Mouse (Mus musculus) E14TG2a.4 (cell line): Measurements from ENCODE around the gene Tlx3.

Experiments
- H3K27me3 ChIP-seq: 2 replicates; pipeline ENCODE4 v1.6.1; 2014; ENCODE audit warnings: low read length, control low read depth; ENCODE audit not compliant: insufficient read depth
- H3K36me3 ChIP-seq: 2 replicates; pipeline ENCODE4 v1.6.1; 2014; ENCODE audit warnings: low read length, control low read depth; ENCODE audit not compliant: insufficient read depth
- H3K4me1 ChIP-seq: replicated peaks from 2 replicates; pipeline ENCODE4 v1.6.1; 2014; ENCODE audit warnings: low read depth, low read length, control low read depth
- H3K4me3 ChIP-seq: replicated peaks from 2 replicates; pipeline ENCODE4 v1.5.1; 2014; ENCODE audit warnings: mild to moderate bottlenecking, low read length
- H3K9me3 ChIP-seq: 2 replicates; pipeline ENCODE4 v1.6.1; 2014; ENCODE audit warnings: low read length, control low read depth
- CTCF ChIP-seq: conservative IDR thresholded peaks from 2 replicates; pipeline ENCODE4 v1.5.1; 2014; ENCODE audit warnings: low read length
- NANOG ChIP-seq: IDR thresholded peaks from 2 replicates; pipeline ENCODE4 v1.6.1; 2014; ENCODE audit warnings: borderline replicate concordance, low read length, mixed read lengths
- POU5F1 ChIP-seq: IDR thresholded peaks from 2 replicates; pipeline ENCODE4 v1.6.1; 2014; ENCODE audit warnings: low read length, borderline replicate concordance

Tlx3 gene

GRCm38 (mm10) chr11:33199906-33200763, 3.3 kb downstream of the Tlx3 start:
- H3K4me1 ChIP-seq = peaks cover 69% of the 10 kb centered on the region
- H3K9me3 ChIP-seq = peaks cover 21% of the 10 kb centered on the region
- H3K4me3 ChIP-seq = peak overlapping the region; percentile 79
- TF ChIP-seq POU5F1 = no peak
- no peak for TF ChIP-seq NANOG
- no peak for TF ChIP-seq CTCF
- peaks cover 100% of the 10 kb centered on the region for H3K27me3 ChIP-seq
- no peaks in the 10 kb centered on the region for H3K36me3 ChIP-seq

GRCm38 (mm10) chr11:33199117-33199514, 4.3 kb downstream of the Tlx3 start:
- Histone ChIP-seq H3K9me3 (peaks cover 21% of the 10 kb centered on the region), H3K4me3 (0 out of 2 replicates have a peak overlapping the region, but pooled peaks have one; percentile 0), H3K27me3 (peaks cover 97% of the 10 kb centered on the region), H3K4me1 (peaks cover 60% of the 10 kb centered on the region), H3K36me3 (no peaks in the 10 kb centered on the region)
- TF ChIP-seq POU5F1 (no peak), NANOG (no peak), CTCF (no peak)

GRCm38 (mm10) chr11:33198351-33199116, 4.9 kb downstream of the Tlx3 start:
- Histone ChIP-seq H3K27me3 (peaks cover 97% of the 10 kb centered on the region), H3K4me3 (no peak overlapping the region), H3K9me3 (peaks cover 21% of the 10 kb centered on the region), H3K4me1 (peaks cover 61% of the 10 kb centered on the region), H3K36me3 (no peaks in the 10 kb centered on the region)
- no peak for TF ChIP-seq CTCF
- no peak for TF ChIP-seq POU5F1
- TF ChIP-seq NANOG = no peak

- H3K4me1 ChIP-seq = peaks cover 64% of the 10 kb centered on the region
- H3K27me3 ChIP-seq = peaks cover 97% of the 10 kb centered on the region
- H3K36me3 ChIP-seq = no peaks in the 10 kb centered on the region
- peaks cover 21% of the 10 kb centered on the region for H3K9me3 ChIP-seq
- no peak overlapping the region for H3K4me3 ChIP-seq
- TF ChIP-seq POU5F1 = no peak
- no peak for TF ChIP-seq NANOG
- no peak for TF ChIP-seq CTCF
Observed at GRCm38 (mm10) chr11:33197673-33198072, 5.7 kb downstream of the Tlx3 start.

- no peak overlapping the region for H3K4me3 ChIP-seq
- H3K36me3 ChIP-seq = no peaks in the 10 kb centered on the region
- H3K9me3 ChIP-seq = peaks cover 21% of the 10 kb centered on the region
- TF ChIP-seq NANOG (no peak), CTCF (no peak), POU5F1 (no peak)
- H3K27me3 ChIP-seq = peaks cover 91% of the 10 kb centered on the region
- H3K4me1 ChIP-seq = peaks cover 58% of the 10 kb centered on the region
Observed at GRCm38 (mm10) chr11:33197133-33197514, 6.3 kb downstream of the Tlx3 start.

GRCm38 (mm10) chr11:33196447-33197132, 6.8 kb downstream of the Tlx3 start:
- H3K36me3 ChIP-seq = no peaks in the 10 kb centered on the region
- H3K9me3 ChIP-seq = peaks cover 21% of the 10 kb centered on the region
- TF ChIP-seq POU5F1 (no peak), CTCF (no peak), NANOG (no peak)
- H3K27me3 ChIP-seq = peaks cover 88% of the 10 kb centered on the region
- H3K4me3 ChIP-seq = no peak overlapping the region
- peaks cover 53% of the 10 kb centered on the region for H3K4me1 ChIP-seq

GRCm38 (mm10) chr11:33195531-33196446, 7.6 kb downstream of the Tlx3 start:
- TF ChIP-seq POU5F1 (no peak), CTCF (no peak), NANOG (no peak)
- H3K4me1 ChIP-seq = peaks cover 48% of the 10 kb centered on the region
- peaks cover 86% of the 10 kb centered on the region for H3K27me3 ChIP-seq
- H3K4me3 ChIP-seq = no peak overlapping the region
- H3K9me3 ChIP-seq = peaks cover 21% of the 10 kb centered on the region
- no peaks in the 10 kb centered on the region for H3K36me3 ChIP-seq
